Mouse (Mus musculus): Measurements from ENCODE around the gene Gsto2. TPM values are rescaled to one million over a fixed set of nuclear protein-coding genes. Genes with fewer than 3 reads are reported as not detected.
A peak's percentile ranks its signal among the peaks of the same experiment; 100 is the strongest.

Gsto2 gene
- polyA plus RNA-seq, 1 experiment from 2014 or later: 1.8 TPM

- no peak overlapping the region for H3K9ac ChIP-seq
- H3K36me3 ChIP-seq (ENCODE audit: poor library complexity, severe bottlenecking): peaks cover 23% of the 10 kb centered on the region
- ATAC-seq: no peak
- H3K27ac ChIP-seq: no peak overlapping the region
- H3K4me1 ChIP-seq: peaks cover 12% of the 10 kb centered on the region; the same call in 1 of the 2 replicates
- no peaks in the 10 kb centered on the region for H3K9me3 ChIP-seq (replicated peaks)
- no peak overlapping the region for H3K4me3 ChIP-seq
- H3K4me2 ChIP-seq: no peak overlapping the region
- H3K27me3 ChIP-seq: no peaks in the 10 kb centered on the region
- WGBS: 86% methylated on average over 10 of the region's 10 CpGs
Observed at GRCm38 (mm10) chr19:47900558-47900957, 35.2 kb downstream of the Gsto2 start.

GRCm38 (mm10) chr19:47902316-47903201, 37.2 kb downstream of the Gsto2 start:
- no peak overlapping the region for H3K4me3 ChIP-seq
- peaks cover 3% of the 10 kb centered on the region for H3K36me3 ChIP-seq (ENCODE audit: poor library complexity, severe bottlenecking)
- no peak overlapping the region for H3K9ac ChIP-seq
- H3K9me3 ChIP-seq (replicated peaks): no peaks in the 10 kb centered on the region
- WGBS: 76% methylated on average over 13 of the region's 13 CpGs
- no peaks in the 10 kb centered on the region for H3K27me3 ChIP-seq
- peaks cover 12% of the 10 kb centered on the region; the same call in 1 of the 2 replicates for H3K4me1 ChIP-seq
- H3K27ac ChIP-seq: no peak overlapping the region; the same call in 1 of the 2 replicates
- no peak for ATAC-seq
- H3K4me2 ChIP-seq: no peak overlapping the region

DNA sequence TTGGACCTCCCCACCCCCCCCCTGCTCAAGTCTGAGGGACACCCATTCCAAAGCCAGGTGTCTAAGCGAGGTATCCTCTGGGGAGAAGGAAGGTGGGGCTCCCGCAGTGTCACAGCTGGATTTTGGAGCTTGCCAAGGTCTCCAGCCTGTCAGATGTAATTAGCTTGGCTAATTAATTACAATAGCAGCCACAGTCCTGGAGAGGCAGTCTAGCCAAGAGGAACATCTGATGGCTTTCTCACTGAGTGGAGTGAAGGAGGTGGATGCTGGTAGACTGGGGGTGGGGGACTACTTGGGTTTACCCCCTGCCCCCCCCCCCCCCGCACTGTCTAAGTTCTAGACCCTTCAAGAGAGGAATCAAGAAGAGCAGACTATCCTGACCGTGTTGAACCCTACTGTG, 38.3 kb downstream of the Gsto2 start:
- H3K27me3 ChIP-seq: no peaks in the 10 kb centered on the region
- no peaks in the 10 kb centered on the region for H3K9me3 ChIP-seq (replicated peaks)
- 54% methylated on average over 4 of the region's 4 CpGs for WGBS
- no peak overlapping the region for H3K4me3 ChIP-seq
- peaks cover 16% of the 10 kb centered on the region for H3K4me1 ChIP-seq
- H3K9ac ChIP-seq: no peak overlapping the region
- no peak overlapping the region for H3K27ac ChIP-seq
- peak; percentile 31; the same call in 1 of the 2 replicates for ATAC-seq
- H3K36me3 ChIP-seq (ENCODE audit: poor library complexity, severe bottlenecking): no peaks in the 10 kb centered on the region
- no peak overlapping the region for H3K4me2 ChIP-seq

- Histone ChIP-seq H3K4me1 (peaks cover 30% of the 10 kb centered on the region), H3K9me3 (replicated peaks) (no peaks in the 10 kb centered on the region), H3K4me3 (no peak overlapping the region), H3K9ac (no peak overlapping the region), H3K27ac (no peak overlapping the region), H3K27me3 (no peaks in the 10 kb centered on the region), H3K36me3 (ENCODE audit: poor library complexity, severe bottlenecking) (no peaks in the 10 kb centered on the region), H3K4me2 (no peak overlapping the region)
- no peak for ATAC-seq
- WGBS: 90% methylated on average over 4 of the region's 4 CpGs
Observed at GRCm38 (mm10) chr19:47905081-47905480, 39.7 kb downstream of the Gsto2 start.

DNA sequence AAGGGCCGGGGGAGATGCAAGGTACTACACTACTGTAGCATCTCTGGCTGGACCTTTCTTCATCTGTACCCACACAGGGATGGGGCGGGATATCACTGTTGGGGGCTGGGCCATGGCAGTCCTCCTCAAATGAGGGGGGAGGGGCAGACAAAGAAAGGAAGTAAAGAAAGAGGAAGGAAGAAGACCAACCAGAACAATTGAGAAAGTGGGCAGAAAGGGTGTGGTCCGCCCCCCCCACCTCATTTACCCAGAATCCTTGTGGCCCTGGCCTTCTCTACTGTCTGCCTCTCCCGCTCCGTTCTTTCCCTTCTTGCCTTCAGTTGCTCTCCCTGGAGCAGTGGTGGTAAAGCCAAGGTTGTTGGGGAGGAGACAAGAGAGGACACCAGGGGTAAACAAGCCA, 40.3 kb downstream of the Gsto2 start:
- H3K9ac ChIP-seq: no peak overlapping the region
- peaks cover 36% of the 10 kb centered on the region for H3K4me1 ChIP-seq
- no peak overlapping the region for H3K4me3 ChIP-seq
- no peaks in the 10 kb centered on the region for H3K27me3 ChIP-seq
- no peak overlapping the region; the same call in 1 of the 2 replicates for H3K27ac ChIP-seq
- H3K4me2 ChIP-seq: no peak overlapping the region
- H3K36me3 ChIP-seq (ENCODE audit: poor library complexity, severe bottlenecking): no peaks in the 10 kb centered on the region
- 90% methylated on average over 5 of the region's 5 CpGs for WGBS
- no peak for ATAC-seq
- no peaks in the 10 kb centered on the region for H3K9me3 ChIP-seq (replicated peaks)

DNA sequence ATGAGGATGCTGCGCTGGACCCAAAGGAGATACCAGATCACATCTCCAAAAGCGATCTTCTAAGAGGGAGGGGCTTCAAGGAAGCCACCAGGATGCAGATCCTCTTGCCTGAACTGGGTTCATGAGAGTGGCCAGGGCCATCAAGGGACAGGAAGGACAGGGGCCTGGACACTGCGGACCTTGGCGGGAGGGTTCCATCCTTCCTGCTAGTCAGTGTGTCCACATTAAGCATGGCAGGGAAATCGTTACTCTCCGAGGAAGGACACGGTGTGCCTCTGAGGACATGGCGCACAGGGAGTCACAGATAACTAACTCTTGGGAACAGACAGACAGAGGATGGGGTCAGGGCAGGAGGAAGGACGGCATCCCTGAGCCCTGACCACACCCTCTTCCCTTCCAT, 42.3 kb downstream of the Gsto2 start:
- WGBS: 93% methylated on average over 9 of the region's 9 CpGs
- Histone ChIP-seq H3K27me3 (no peaks in the 10 kb centered on the region), H3K9ac (no peak overlapping the region), H3K9me3 (replicated peaks) (no peaks in the 10 kb centered on the region), H3K4me2 (no peak overlapping the region), H3K4me1 (peaks cover 45% of the 10 kb centered on the region), H3K4me3 (no peak overlapping the region), H3K36me3 (ENCODE audit: poor library complexity, severe bottlenecking) (no peaks in the 10 kb centered on the region), H3K27ac (no peak overlapping the region)
- no peak for ATAC-seq

DNA sequence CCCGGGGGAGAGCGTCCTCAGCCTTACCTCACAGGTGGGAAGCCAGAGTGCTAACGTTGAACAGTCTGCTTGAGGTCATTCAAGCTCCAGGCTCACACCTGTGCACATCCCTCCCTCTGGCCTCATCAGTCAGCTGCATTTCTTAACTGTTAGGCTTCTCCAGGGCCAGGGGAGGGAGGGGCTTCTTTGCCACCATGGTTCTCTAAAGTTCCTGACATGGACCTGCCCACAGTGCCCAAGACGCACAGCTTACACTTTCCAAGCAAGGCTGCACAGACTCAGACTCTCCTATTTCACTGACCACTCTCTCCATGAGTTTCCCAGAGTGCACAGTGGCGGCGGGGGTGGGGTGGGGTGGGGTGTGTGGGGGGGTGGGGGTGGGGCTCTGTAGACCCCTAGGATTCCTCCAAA, 43.6 kb downstream of the Gsto2 start:
- H3K27ac ChIP-seq: peak overlapping the region; percentile 95
- ATAC-seq: no peak; the same call in none of the 2 replicates
- WGBS: 23% methylated on average over 6 of the region's 6 CpGs
- H3K9ac ChIP-seq: peak overlapping the region; percentile 74
- no peaks in the 10 kb centered on the region for H3K27me3 ChIP-seq
- no peaks in the 10 kb centered on the region for H3K9me3 ChIP-seq (replicated peaks)
- H3K4me2 ChIP-seq: peak overlapping the region; percentile 63
- peaks cover 38% of the 10 kb centered on the region for H3K4me1 ChIP-seq
- no peaks in the 10 kb centered on the region for H3K36me3 ChIP-seq (ENCODE audit: poor library complexity, severe bottlenecking)
- H3K4me3 ChIP-seq: peak overlapping the region; percentile 35

- ATAC-seq: peak; percentile 86
- peak overlapping the region; percentile 63 for H3K4me2 ChIP-seq
- H3K9ac ChIP-seq: peak overlapping the region; percentile 74
- 0% methylated on average over 10 of the region's 10 CpGs for WGBS
- H3K4me1 ChIP-seq: peaks cover 38% of the 10 kb centered on the region
- H3K4me3 ChIP-seq: peak overlapping the region; percentile 35
- H3K27ac ChIP-seq: peak overlapping the region; percentile 95
- H3K36me3 ChIP-seq (ENCODE audit: poor library complexity, severe bottlenecking): no peaks in the 10 kb centered on the region
- no peaks in the 10 kb centered on the region for H3K9me3 ChIP-seq (replicated peaks)
- H3K27me3 ChIP-seq: no peaks in the 10 kb centered on the region
Observed at GRCm38 (mm10) chr19:47909387-47910116, 44.2 kb downstream of the Gsto2 start.

- 47% methylated on average over 3 of the region's 4 CpGs for WGBS
- Histone ChIP-seq H3K9ac (no peak overlapping the region), H3K27me3 (no peaks in the 10 kb centered on the region), H3K9me3 (replicated peaks) (no peaks in the 10 kb centered on the region), H3K4me3 (no peak overlapping the region), H3K4me2 (peak overlapping the region; percentile 63), H3K36me3 (ENCODE audit: poor library complexity, severe bottlenecking) (no peaks in the 10 kb centered on the region), H3K27ac (peak overlapping the region; percentile 95), H3K4me1 (peaks cover 37% of the 10 kb centered on the region)
- peak; percentile 32; the same call in 1 of the 2 replicates for ATAC-seq
Observed at GRCm38 (mm10) chr19:47910117-47910618, 44.8 kb downstream of the Gsto2 start.

DNA sequence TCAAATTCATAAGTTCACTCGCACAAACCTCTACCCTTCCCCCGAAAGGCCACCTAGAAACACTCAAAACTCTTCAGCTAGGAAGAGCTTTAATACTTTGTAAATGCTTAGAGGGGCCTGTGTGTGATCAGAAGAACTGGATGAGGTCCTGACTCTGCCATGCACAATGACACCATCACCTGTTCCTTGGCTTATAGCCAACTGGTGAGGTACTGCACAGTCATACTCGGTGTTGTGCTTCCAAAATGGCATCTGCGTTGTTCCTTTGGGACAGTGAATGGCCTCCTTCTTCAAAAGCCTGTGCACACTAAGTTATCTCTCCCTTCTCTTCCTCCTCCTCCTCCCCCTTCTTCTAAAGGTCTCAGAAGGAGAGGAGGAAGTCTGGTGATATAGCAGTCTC, 45.4 kb downstream of the Gsto2 start:
- no peaks in the 10 kb centered on the region for H3K27me3 ChIP-seq
- peaks cover 38% of the 10 kb centered on the region for H3K4me1 ChIP-seq
- 89% methylated on average over 4 of the region's 4 CpGs for WGBS
- ATAC-seq: no peak
- no peak overlapping the region for H3K4me2 ChIP-seq
- no peaks in the 10 kb centered on the region for H3K9me3 ChIP-seq (replicated peaks)
- no peak overlapping the region for H3K9ac ChIP-seq
- no peak overlapping the region for H3K27ac ChIP-seq
- no peaks in the 10 kb centered on the region for H3K36me3 ChIP-seq (ENCODE audit: poor library complexity, severe bottlenecking)
- H3K4me3 ChIP-seq: no peak overlapping the region

DNA sequence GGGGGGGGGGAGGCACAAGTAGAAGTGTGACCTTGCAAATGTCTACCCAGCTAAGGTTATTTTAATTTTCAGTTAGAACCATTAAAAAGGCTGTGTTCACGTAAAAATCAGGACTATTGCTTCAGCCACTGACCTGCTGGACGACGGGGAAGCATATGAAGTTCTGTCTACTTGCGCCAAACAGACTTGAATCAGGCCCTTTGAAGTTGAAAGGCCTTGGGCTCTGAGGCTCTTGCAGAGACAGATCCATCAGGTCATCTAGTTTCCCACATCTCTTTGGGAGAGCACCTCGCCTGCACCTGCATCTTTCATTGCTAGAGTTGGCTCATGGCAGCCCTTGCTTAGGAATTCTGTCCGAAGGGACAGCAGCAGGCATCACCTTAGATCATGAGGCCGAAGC, 48.0 kb downstream of the Gsto2 start:
- Histone ChIP-seq H3K4me2 (no peak overlapping the region), H3K36me3 (ENCODE audit: poor library complexity, severe bottlenecking) (no peaks in the 10 kb centered on the region), H3K27me3 (no peaks in the 10 kb centered on the region), H3K27ac (no peak overlapping the region), H3K9ac (no peak overlapping the region), H3K4me3 (no peak overlapping the region), H3K4me1 (peaks cover 59% of the 10 kb centered on the region), H3K9me3 (replicated peaks) (no peaks in the 10 kb centered on the region)
- ATAC-seq: no peak
- WGBS: 93% methylated on average over 7 of the region's 7 CpGs

GRCm38 (mm10) chr19:47914191-47914590, 48.9 kb downstream of the Gsto2 start:
- WGBS: 89% methylated on average over 4 of the region's 4 CpGs
- no peak overlapping the region for H3K9ac ChIP-seq
- no peak for ATAC-seq
- no peak overlapping the region for H3K4me2 ChIP-seq
- H3K36me3 ChIP-seq (ENCODE audit: poor library complexity, severe bottlenecking): no peaks in the 10 kb centered on the region
- H3K27ac ChIP-seq: no peak overlapping the region
- H3K27me3 ChIP-seq: no peaks in the 10 kb centered on the region
- H3K9me3 ChIP-seq (replicated peaks): no peaks in the 10 kb centered on the region
- H3K4me3 ChIP-seq: no peak overlapping the region
- H3K4me1 ChIP-seq: peaks cover 54% of the 10 kb centered on the region

Data from forebrain, embryonic 13.5 days (tissue).